Mouse (Mus musculus): ENCODE data around the gene Ceacam20. TPM values are rescaled to one million over a fixed set of nuclear protein-coding genes. Genes with fewer than 3 reads are reported as not detected.
A peak's percentile ranks its signal among the peaks of the same experiment; 100 is the strongest.

Ceacam20 gene
- total RNA-seq (2021): not detected
- polyA plus RNA-seq (2012; rRNA removed): not detected in 2 replicates
- long read RNA-seq: 0 reads

DNA sequence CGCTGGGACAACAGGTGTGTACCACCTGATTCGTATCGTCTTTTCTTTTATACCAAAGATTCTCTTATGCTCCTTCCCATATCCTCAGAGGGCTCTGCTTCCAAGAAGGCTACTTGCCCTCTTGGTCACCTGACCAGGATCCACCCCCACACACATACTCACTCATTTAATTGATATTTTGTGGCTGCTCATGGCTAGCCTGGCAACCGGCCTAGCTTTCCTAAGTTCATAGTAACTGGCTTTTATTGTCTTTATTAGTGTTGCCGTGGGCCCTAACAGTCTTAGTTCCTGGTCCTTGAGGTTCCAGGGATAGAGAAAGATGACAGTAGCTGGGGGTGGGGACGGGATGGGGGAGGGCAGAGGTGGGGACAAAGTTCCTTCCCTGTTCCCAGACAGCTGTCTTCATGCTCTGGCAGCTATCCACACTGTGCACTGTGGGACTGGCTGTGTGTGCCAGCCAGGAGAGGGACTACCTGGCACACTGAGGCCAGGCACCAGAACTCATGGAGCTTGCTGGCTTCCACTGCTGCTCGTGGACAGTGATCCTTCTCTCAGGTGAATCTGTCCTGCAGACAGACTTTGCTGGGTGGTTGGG, at the start of gene Ceacam20:
Gene Ceacam20 (plus strand): TSS at position 428 of the 595 bp plus-strand sequence.
- DNase-seq: peak in 1 of 2 experiments; percentile 4
- H3K4me3 ChIP-seq: no peak within 1 kb of the TSS
- no peak within 1 kb of the TSS for H3K27ac ChIP-seq
- no peaks in the 10 kb centered on the region for H3K79me2 ChIP-seq (replicated peaks; ENCODE audit: control insufficient read depth, insufficient read depth, low read length)
- WGBS: 65% methylated on average over 7 of the region's 7 CpGs
- intact Hi-C loops (cut with DNase I): no loop called here
- H3K4me1 ChIP-seq (ENCODE audit: control insufficient read depth, insufficient read depth, low read length): no peaks in the 10 kb centered on the region
- no peaks in the 10 kb centered on the region for H3K36me3 ChIP-seq (ENCODE audit: control insufficient read depth, insufficient read depth, low read length)
- H3K27me3 ChIP-seq (ENCODE audit: control insufficient read depth, insufficient read depth, low read length): no peaks in the 10 kb centered on the region
- no peak for TF ChIP-seq CTCF (IDR thresholded peaks at IDR 0.05)
- no peak for TF ChIP-seq EP300 (IDR thresholded peaks at IDR 0.05; ENCODE audit: insufficient read depth, low read depth, low read length)
- no peak for TF ChIP-seq POLR2A (IDR thresholded peaks at IDR 0.05; ENCODE audit: insufficient read depth, low read depth, low read length)
- no peak within 1 kb of the TSS for H3K9ac ChIP-seq (ENCODE audit: low read depth, low read length)

- 0 out of 2 replicates have a peak, but pooled peaks cover 1% of the 10 kb centered on the region for H3K79me2 ChIP-seq (replicated peaks; ENCODE audit: control insufficient read depth, insufficient read depth, low read length)
- peak overlapping the region; percentile 64 for H3K9ac ChIP-seq (ENCODE audit: low read depth, low read length)
- no peaks in the 10 kb centered on the region for H3K27me3 ChIP-seq (ENCODE audit: control insufficient read depth, insufficient read depth, low read length)
- intact Hi-C loops (cut with DNase I): loop anchor here (2.0 kb wide), 1 partner anchor 15 kb away; no protein-coding TSS in a partner anchor
- H3K36me3 ChIP-seq (ENCODE audit: control insufficient read depth, insufficient read depth, low read length): no peaks in the 10 kb centered on the region; the same call in 1 of the 2 replicates
- TF ChIP-seq POLR2A (IDR thresholded peaks at IDR 0.05; ENCODE audit: insufficient read depth, low read depth, low read length) (no peak), CTCF (IDR thresholded peaks at IDR 0.05) (no peak), EP300 (IDR thresholded peaks at IDR 0.05; ENCODE audit: insufficient read depth, low read depth, low read length) (no peak)
- peak overlapping the region; percentile 79 for H3K4me3 ChIP-seq
- 20% methylated on average over 4 of the region's 4 CpGs for WGBS
- peaks cover 2% of the 10 kb centered on the region for H3K4me1 ChIP-seq (ENCODE audit: control insufficient read depth, insufficient read depth, low read length)
- H3K27ac ChIP-seq: peak overlapping the region; percentile 82
- no peak for DNase-seq
Observed at GRCm38 (mm10) chr7:19920166-19920505, 45.1 kb upstream of the Ceacam20 start.

- peak within 1 kb of the TSS; percentile 79 for H3K4me3 ChIP-seq
- intact Hi-C loops (cut with DNase I): loop anchor here (2.0 kb wide), 1 partner anchor 14 kb away; no protein-coding TSS in a partner anchor
Observed at GRCm38 (mm10) chr7:19920506-19921261, 44.5 kb upstream of the Ceacam20 start, which contains the start of gene Pvr. TSS of gene Pvr (minus strand) at chr7:19921160.

GRCm38 (mm10) chr7:19923354-19923753, 41.9 kb upstream of the Ceacam20 start:
- Histone ChIP-seq H3K4me3 (no peak overlapping the region), H3K9ac (ENCODE audit: low read depth, low read length) (no peak overlapping the region), H3K79me2 (replicated peaks; ENCODE audit: control insufficient read depth, insufficient read depth, low read length) (0 out of 2 replicates have a peak, but pooled peaks cover 1% of the 10 kb centered on the region), H3K4me1 (ENCODE audit: control insufficient read depth, insufficient read depth, low read length) (peaks cover 11% of the 10 kb centered on the region), H3K36me3 (ENCODE audit: control insufficient read depth, insufficient read depth, low read length) (no peaks in the 10 kb centered on the region; the same call in 1 of the 2 replicates), H3K27ac (no peak overlapping the region), H3K27me3 (ENCODE audit: control insufficient read depth, insufficient read depth, low read length) (no peaks in the 10 kb centered on the region)
- TF ChIP-seq CTCF (IDR thresholded peaks at IDR 0.05) (no peak), POLR2A (IDR thresholded peaks at IDR 0.05; ENCODE audit: insufficient read depth, low read depth, low read length) (no peak), EP300 (IDR thresholded peaks at IDR 0.05; ENCODE audit: insufficient read depth, low read depth, low read length) (no peak)
- 59% methylated on average over 2 of the region's 2 CpGs for WGBS
- intact Hi-C loops (cut with DNase I): no loop called here
- DNase-seq: no peak

More at GRCm38 (mm10) chr7:19920506-19921261, 44.5 kb upstream of the Ceacam20 start, which contains the start of gene Pvr:
- Histone ChIP-seq H3K79me2 (replicated peaks; ENCODE audit: control insufficient read depth, insufficient read depth, low read length) (0 out of 2 replicates have a peak, but pooled peaks cover 1% of the 10 kb centered on the region), H3K27ac (peak within 1 kb of the TSS; percentile 82), H3K4me1 (ENCODE audit: control insufficient read depth, insufficient read depth, low read length) (peaks cover 5% of the 10 kb centered on the region), H3K9ac (ENCODE audit: low read depth, low read length) (peak within 1 kb of the TSS; percentile 72), H3K27me3 (ENCODE audit: control insufficient read depth, insufficient read depth, low read length) (no peaks in the 10 kb centered on the region), H3K36me3 (ENCODE audit: control insufficient read depth, insufficient read depth, low read length) (no peaks in the 10 kb centered on the region; the same call in 1 of the 2 replicates)
- under 1% methylated on average over 60 of the region's 60 CpGs for WGBS
- DNase-seq: peak; percentile 84 to 90
- TF ChIP-seq POLR2A (IDR thresholded peaks at IDR 0.05; ENCODE audit: insufficient read depth, low read depth, low read length) (peak; percentile 81), CTCF (IDR thresholded peaks at IDR 0.05) (peak; percentile 54), EP300 (IDR thresholded peaks at IDR 0.05; ENCODE audit: insufficient read depth, low read depth, low read length) (peak; percentile 44; the same call in 1 of the 2 replicates)

DNA sequence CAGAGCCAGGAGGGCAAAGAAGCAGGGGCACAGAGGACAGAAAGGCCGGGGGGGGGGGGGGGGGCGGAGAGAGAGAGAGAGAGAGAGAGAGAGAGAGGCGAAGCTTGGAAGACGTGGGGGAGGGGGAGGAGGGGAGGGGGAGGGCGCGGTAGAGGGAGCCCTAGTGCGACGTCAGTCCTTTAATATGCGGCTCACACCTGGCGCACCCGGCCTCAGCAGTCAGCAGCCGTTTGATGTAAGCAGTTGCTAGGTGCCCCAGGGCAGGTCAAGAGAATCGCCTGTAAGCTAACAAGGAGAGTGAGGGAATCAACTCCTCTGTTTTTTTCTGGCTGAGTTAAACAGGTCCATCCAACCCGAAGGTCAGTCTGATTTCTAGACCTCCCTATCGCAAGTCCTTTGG, 41.4 kb upstream of the Ceacam20 start:
- Histone ChIP-seq H3K4me3 (no peak overlapping the region), H3K79me2 (replicated peaks; ENCODE audit: control insufficient read depth, insufficient read depth, low read length) (0 out of 2 replicates have a peak, but pooled peaks cover 1% of the 10 kb centered on the region), H3K36me3 (ENCODE audit: control insufficient read depth, insufficient read depth, low read length) (no peaks in the 10 kb centered on the region; the same call in 1 of the 2 replicates), H3K27ac (no peak overlapping the region), H3K27me3 (ENCODE audit: control insufficient read depth, insufficient read depth, low read length) (no peaks in the 10 kb centered on the region), H3K4me1 (ENCODE audit: control insufficient read depth, insufficient read depth, low read length) (peaks cover 12% of the 10 kb centered on the region), H3K9ac (ENCODE audit: low read depth, low read length) (no peak overlapping the region)
- TF ChIP-seq POLR2A (IDR thresholded peaks at IDR 0.05; ENCODE audit: insufficient read depth, low read depth, low read length) (no peak), CTCF (IDR thresholded peaks at IDR 0.05) (no peak), EP300 (IDR thresholded peaks at IDR 0.05; ENCODE audit: insufficient read depth, low read depth, low read length) (no peak)
- 38% methylated on average over 11 of the region's 15 CpGs for WGBS
- DNase-seq: no peak
- intact Hi-C loops (cut with DNase I): no loop called here

Data from heart, adult 2 months (tissue).